Mouse (Mus musculus): ENCODE data around the gene Nsf.
"Not testable (repeated sequence)": the region's sequence is repeated elsewhere in the genome, so short reads cannot be mapped to it uniquely, and the experiment has no call there.

Nsf gene

GRCm38 (mm10) chr11:103953896-103954292, at the start of gene Nsf:
Gene Nsf (minus strand): TSS chr11:103954056.
- DNase-seq (ENCODE audit: low spot score in 2 of 2), result peak; percentile 82 to 87

GRCm38 (mm10) chr11:104003397-104003796, 49.5 kb upstream of the Nsf start:
- peak in 1 of 2 experiments; percentile 57 for DNase-seq (ENCODE audit: low spot score in 2 of 2)

GRCm38 (mm10) chr11:104002191-104002590, 48.3 kb upstream of the Nsf start:
- no peak for DNase-seq (ENCODE audit: low spot score in 2 of 2)

- no peak for DNase-seq (ENCODE audit: low spot score in 2 of 2)
Measured at GRCm38 (mm10) chr11:104001395-104001955, 47.6 kb upstream of the Nsf start.

GRCm38 (mm10) chr11:104000667-104001394, 47.0 kb upstream of the Nsf start:
- no peak for DNase-seq (ENCODE audit: low spot score in 2 of 2)

GRCm38 (mm10) chr11:103998737-103999136, 44.9 kb upstream of the Nsf start:
- no peak for DNase-seq (ENCODE audit: low spot score in 2 of 2)

- DNase-seq (ENCODE audit: low spot score in 2 of 2), result peak; percentile 84 to 88
Measured at GRCm38 (mm10) chr11:103997385-103997784, 43.5 kb upstream of the Nsf start.

- DNase-seq (ENCODE audit: low spot score in 2 of 2), result no peak
Measured at GRCm38 (mm10) chr11:103992638-103993037, 38.8 kb upstream of the Nsf start.

- DNase-seq (ENCODE audit: low spot score in 2 of 2), result not testable (repeated sequence)
Measured at GRCm38 (mm10) chr11:103990049-103990557, 36.2 kb upstream of the Nsf start.

GRCm38 (mm10) chr11:103987423-103987822, 33.6 kb upstream of the Nsf start:
- peak; percentile 70 to 78 for DNase-seq (ENCODE audit: low spot score in 2 of 2)

GRCm38 (mm10) chr11:103984067-103984466, 30.2 kb upstream of the Nsf start:
- no peak for DNase-seq (ENCODE audit: low spot score in 2 of 2)

GRCm38 (mm10) chr11:103981826-103982225, 28.0 kb upstream of the Nsf start:
- peak in 1 of 2 experiments; percentile 54 for DNase-seq (ENCODE audit: low spot score in 2 of 2)

GRCm38 (mm10) chr11:103979381-103979780, 25.5 kb upstream of the Nsf start:
- DNase-seq (ENCODE audit: low spot score in 2 of 2), result no peak

- no peak for DNase-seq (ENCODE audit: low spot score in 2 of 2)
Measured at GRCm38 (mm10) chr11:103970876-103971275, 17.0 kb upstream of the Nsf start.

- no peak for DNase-seq (ENCODE audit: low spot score in 2 of 2)
Measured at GRCm38 (mm10) chr11:103969278-103969677, 15.4 kb upstream of the Nsf start.

- no peak for DNase-seq (ENCODE audit: low spot score in 2 of 2)
Measured at GRCm38 (mm10) chr11:103967106-103967735, 13.4 kb upstream of the Nsf start.

- no peak for DNase-seq (ENCODE audit: low spot score in 2 of 2)
Measured at GRCm38 (mm10) chr11:103956866-103957265, 3.0 kb upstream of the Nsf start.

- DNase-seq (ENCODE audit: low spot score in 2 of 2), result peak in 1 of 2 experiments; percentile 40
Measured at GRCm38 (mm10) chr11:103953032-103953895, 592 bp downstream of the Nsf start.

GRCm38 (mm10) chr11:103952635-103953031, 1.2 kb downstream of the Nsf start:
- no peak for DNase-seq (ENCODE audit: low spot score in 2 of 2)

- no peak for DNase-seq (ENCODE audit: low spot score in 2 of 2)
Measured at GRCm38 (mm10) chr11:103951106-103951505, 2.8 kb downstream of the Nsf start.

- no peak for DNase-seq (ENCODE audit: low spot score in 2 of 2)
Measured at GRCm38 (mm10) chr11:103948952-103949351, 4.9 kb downstream of the Nsf start.

- no peak for DNase-seq (ENCODE audit: low spot score in 2 of 2)
Measured at GRCm38 (mm10) chr11:103942740-103943139, 11.1 kb downstream of the Nsf start.
